Mouse (Mus musculus) gastrocnemius, adult 2 months (tissue): Measurements from ENCODE around the gene 1700003E16Rik. TPM values are rescaled to one million over a fixed set of nuclear protein-coding genes. Genes with fewer than 3 reads are reported as not detected.
A peak's percentile ranks its signal among the peaks of the same experiment; 100 is the strongest.

Experiments used
- DNase-seq: peaks from one replicate; pipeline ENCODE4 v3.0.0; 2022
- H3K27ac ChIP-seq: fragments of 200-600 bp; 2 replicates; pipeline ENCODE4 v1.8.1; 2022; ENCODE audit warnings: mild to moderate bottlenecking
- H3K4me3 ChIP-seq: fragments of 200-600 bp; 2 replicates; pipeline ENCODE4 v1.8.1; 2022; ENCODE audit warnings: mild to moderate bottlenecking, moderate library complexity
- CTCF ChIP-seq: fragments of 200-600 bp; IDR thresholded peaks from 2 replicates; pipeline ENCODE4 v1.8.1; 2022; ENCODE audit warnings: antibody characterized with exemption, mild to moderate bottlenecking, moderate library complexity
- intact Hi-C: fragments of 180-260 bp; cut with DNase I; formaldehyde crosslinking; loops from one replicate; pipeline ENCODE4 v1.15.1; 2025
- total RNA-seq, 2 experiments: library from RNA; stranded (reverse); gene quantifications; 2 replicates each; pipeline ENCODE4 v1.2.3; 2021

The 1700003E16Rik gene
- total RNA-seq, 2 experiments from 2014 or later = 0.11 TPM; not detected in 1

DNA sequence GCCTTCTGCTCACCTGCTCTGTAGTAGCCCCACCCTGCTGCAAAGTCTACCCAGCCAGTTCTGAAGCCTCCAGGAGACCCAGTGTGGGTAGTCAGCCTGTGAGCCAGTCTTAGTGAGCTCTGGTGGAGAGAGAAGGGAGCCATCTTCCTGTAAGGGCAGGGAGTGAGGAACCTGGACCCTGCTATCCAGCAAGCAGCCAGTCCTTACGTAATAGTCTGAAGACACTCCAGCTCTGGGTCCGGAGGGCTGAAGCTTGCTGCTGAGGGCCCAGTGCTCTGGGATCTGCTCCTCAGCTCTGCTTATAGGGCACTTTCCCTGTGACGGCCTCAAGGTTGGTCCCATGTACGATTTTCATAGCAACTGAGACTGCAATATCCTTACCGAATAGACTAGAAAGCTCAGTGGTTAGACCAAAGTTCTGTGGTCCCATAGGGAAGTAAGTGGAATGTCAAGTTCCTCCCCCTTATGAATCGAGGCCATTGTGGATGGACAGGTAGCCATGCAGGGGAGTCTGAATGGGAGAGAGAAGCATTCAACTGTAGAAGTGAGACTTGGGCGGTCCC is 21.2 kb upstream of the 1700003E16Rik start, which contains the start of gene Rtkn:
TSS of gene Rtkn (plus strand) at position 513 of the 563 bp plus-strand sequence.
- peak within 1 kb of the TSS; percentile 99 for H3K27ac ChIP-seq
- no peak for DNase-seq
- no peak for TF ChIP-seq CTCF
- H3K4me3 ChIP-seq = peak within 1 kb of the TSS; percentile 92
- intact Hi-C loops = no loop called here

DNA sequence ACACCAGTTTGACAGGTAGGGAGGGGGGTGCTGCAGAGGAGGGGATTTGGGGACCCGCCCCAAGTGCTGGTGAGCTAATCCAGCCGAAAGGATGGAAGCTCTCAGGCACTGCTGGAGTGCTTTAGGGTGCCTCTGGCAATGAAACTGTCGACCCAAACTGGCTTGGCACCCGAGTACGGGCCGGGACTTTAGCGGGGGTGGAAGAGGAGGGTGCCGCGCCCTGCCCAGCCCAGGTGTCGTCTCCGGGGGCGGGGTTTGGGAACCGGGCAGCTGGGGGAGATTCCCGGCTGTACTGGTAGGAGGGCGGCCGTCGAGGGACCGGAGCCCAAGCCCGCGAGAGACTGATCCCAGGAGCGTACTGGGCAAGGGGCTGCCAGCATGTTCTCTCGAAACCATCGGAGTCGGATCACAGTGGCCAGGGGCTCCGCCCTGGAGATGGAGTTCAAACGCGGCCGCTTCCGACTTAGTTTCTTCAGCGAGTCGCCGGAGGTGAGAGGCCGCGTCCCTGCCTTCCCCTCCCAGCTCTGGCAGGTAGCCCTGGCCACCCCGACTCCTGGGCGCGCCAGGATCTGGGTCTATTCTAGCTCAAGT is 20.5 kb upstream of the 1700003E16Rik start:
- H3K4me3 ChIP-seq = peak overlapping the region; percentile 92
- intact Hi-C loops = no loop called here
- no peak for TF ChIP-seq CTCF
- peak overlapping the region; percentile 99 for H3K27ac ChIP-seq
- peak; percentile 81 for DNase-seq

DNA sequence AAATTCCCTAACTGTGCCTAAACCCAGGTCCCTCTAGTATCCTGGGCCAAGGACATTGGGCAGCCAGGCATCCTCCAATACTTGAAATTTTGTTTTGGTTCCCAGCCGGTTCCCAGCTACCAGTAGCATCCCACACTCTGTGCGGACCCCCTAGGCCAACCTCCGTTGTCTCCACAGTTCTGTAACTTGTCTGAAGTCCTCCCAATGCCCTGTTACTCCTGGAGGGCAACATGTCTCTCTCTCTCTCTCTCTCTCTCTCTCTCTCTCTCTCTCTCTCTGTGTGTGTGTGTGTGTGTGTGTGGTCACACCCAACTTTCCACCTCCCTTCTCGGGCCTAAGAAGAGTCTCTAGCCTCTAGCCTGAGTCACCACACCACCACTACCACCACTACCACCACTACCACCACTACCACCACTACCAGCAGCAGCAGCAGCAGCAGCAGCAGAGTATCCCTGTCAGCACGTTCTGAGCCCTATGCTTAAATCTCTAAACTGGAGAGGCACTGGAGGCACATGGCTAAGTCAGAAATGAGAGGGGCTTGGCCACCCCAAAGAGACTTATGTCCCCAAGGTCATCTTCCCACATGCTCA is 19.8 kb upstream of the 1700003E16Rik start:
- TF ChIP-seq CTCF = no peak
- intact Hi-C loops = no loop called here
- peak overlapping the region; percentile 92 for H3K4me3 ChIP-seq
- H3K27ac ChIP-seq = peak overlapping the region; percentile 99
- DNase-seq = no peak

DNA sequence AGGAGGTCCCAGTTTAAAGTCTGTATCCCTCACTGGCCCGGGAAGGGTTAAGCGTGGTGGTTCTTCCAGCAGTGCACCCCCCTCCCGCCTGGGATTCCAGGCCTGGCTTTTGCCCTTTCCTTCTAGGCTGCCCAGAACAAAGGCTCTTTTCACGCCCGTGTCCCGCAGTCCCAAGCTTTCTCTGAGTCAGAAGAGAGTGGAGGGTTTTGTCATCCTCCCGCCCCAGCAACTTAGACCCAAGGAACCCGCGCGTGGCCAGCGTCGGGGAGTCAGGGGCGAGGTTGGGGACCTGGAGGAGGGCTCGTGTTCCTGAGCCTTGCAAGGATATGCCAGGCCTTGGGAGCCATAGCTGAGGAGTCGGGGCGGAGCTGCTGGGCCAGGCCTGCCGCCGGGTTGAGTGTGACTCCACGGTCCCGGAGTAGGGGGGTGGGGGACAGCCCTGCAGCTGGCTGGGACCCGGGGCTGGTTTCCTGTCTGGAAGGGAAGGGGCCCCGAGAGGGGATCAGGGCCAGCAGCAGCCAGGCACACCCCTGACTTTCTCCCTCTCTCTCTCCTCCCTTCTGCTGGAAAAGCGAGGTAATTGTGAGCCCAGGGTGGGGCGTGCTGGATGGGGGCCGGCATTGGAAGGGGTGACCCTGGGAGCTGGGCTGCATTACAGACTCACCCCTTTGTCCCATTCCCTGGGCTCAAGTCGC is 19.2 kb upstream of the 1700003E16Rik start:
- no peak for TF ChIP-seq CTCF
- peak; percentile 87 for DNase-seq

DNA sequence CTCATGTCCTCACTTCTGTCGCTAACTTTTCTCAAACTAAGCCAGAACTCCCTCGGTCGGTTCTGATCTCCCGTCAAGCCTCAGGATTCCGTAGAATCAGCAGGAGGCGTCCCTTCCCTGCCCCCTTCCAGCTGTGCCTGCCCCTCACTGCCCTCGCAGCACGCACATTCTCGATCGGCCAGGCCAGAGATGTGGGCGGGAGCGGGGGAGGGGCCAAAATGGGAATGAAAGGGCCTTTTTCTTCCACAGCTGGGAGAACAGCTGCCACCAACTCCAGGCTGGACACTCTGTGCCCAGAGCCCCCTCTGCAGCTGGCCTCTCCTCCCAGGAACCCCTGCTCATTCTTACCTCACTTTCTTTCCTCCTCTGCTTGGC is 18.6 kb upstream of the 1700003E16Rik start:
- peak; percentile 95 for DNase-seq
- peak overlapping the region; percentile 92 for H3K4me3 ChIP-seq
- no peak for TF ChIP-seq CTCF

More for the DNA sequence above, 19.2 kb upstream of the 1700003E16Rik start:
- peak overlapping the region; percentile 92 for H3K4me3 ChIP-seq
- intact Hi-C loops = no loop called here
- H3K27ac ChIP-seq = peak overlapping the region; percentile 99

DNA sequence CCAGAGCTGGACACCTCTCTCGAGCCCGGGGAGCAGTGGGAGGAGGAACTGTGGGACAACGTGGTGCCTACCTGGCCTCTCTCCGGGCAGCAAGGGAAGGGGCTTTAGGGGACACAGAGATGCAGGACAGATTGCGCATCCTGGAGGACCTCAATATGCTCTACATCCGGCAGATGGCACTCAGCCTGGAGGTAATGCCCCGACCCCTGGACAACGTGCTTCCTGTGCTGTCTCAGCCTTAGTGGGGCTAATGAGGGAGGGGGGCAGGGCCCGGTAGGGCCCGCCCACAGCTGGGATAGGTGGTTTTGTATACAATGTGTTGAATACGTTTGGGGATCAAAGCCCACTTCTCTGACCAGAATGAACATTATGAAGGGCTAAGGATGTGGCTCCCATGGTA is 18.1 kb upstream of the 1700003E16Rik start:
- no peak for TF ChIP-seq CTCF

More for the DNA sequence above, 18.6 kb upstream of the 1700003E16Rik start:
- intact Hi-C loops = no loop called here
- peak overlapping the region; percentile 99 for H3K27ac ChIP-seq

DNA sequence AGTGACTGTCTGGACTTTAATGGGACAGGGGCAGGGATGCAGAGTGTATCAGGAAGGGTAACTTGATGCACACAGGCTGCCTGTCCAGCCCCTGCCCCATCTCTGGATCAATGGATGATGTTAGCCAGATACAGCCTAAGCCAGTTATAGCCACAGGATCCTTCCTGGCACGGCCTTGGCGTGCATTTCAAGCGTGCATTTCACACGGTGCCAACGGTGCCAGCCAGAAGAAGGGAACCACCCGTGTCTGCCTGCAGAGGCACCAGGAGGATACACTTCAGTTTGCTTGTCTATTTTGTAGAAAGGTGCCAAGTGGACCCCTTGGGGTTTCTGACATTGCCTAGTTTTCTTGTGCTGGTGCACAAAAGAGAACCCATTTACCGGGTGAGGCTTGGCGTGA is 16.2 kb upstream of the 1700003E16Rik start:
- intact Hi-C loops = no loop called here
- Histone ChIP-seq H3K4me3 (peak overlapping the region; percentile 0; the same call in 1 of the 2 replicates), H3K27ac (peak overlapping the region; percentile 99; the same call in 1 of the 2 replicates)
- no peak for TF ChIP-seq CTCF
- DNase-seq = no peak

More for the DNA sequence above, 18.1 kb upstream of the 1700003E16Rik start:
- Histone ChIP-seq H3K4me3 (peak overlapping the region; percentile 92), H3K27ac (peak overlapping the region; percentile 99)
- DNase-seq = peak; percentile 50
- intact Hi-C loops = no loop called here

DNA sequence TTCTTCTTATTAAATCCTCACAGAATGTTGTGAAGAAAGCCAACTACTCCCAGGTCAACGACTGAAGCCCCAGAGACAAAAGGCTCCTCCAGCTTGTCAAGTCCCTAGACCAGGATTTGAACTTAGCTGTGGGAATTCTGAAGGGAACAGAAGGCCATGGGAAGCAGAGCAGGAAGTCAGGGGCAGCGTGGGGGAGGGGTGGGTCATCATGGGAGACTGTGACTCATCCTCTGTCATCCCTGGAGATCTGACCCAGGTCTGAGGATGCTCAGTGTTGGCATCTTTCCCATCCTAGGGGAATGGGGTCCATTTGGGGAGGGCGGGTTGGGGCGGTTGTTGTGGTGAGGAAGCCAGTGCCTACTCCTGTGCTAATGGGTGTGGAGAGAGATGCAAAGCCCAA is 14.6 kb upstream of the 1700003E16Rik start:
- Histone ChIP-seq H3K27ac (peak overlapping the region; percentile 71), H3K4me3 (peak overlapping the region; percentile 68)
- no peak for TF ChIP-seq CTCF
- DNase-seq = no peak
- intact Hi-C loops = no loop called here

DNA sequence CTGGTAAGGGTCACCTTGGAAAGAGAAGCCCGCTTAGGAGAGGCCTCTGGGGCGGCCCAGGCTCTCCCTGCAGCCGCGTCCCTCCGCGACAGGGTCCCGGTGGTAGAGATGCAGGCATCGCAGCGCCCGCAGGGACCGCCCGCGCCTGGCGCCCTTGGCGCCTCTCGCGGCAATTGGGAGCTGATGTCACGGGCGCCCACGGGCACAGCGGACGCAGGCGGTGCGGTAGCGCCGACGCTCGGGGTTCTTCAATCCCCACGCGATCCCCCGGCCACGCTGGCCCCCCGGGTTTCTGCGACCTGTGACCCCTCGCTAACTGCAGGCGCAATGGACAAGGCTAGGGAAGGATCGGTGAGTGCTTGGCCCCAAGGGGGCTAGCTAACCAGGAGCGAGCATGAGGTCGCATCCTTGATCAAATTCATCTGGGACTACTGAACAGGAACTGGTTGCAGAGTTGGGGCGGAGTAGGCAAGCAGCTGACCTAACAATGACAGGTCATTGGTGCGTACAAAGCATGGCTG is 13.9 kb upstream of the 1700003E16Rik start:
- intact Hi-C loops = no loop called here
- peak overlapping the region; percentile 71 for H3K27ac ChIP-seq

DNA sequence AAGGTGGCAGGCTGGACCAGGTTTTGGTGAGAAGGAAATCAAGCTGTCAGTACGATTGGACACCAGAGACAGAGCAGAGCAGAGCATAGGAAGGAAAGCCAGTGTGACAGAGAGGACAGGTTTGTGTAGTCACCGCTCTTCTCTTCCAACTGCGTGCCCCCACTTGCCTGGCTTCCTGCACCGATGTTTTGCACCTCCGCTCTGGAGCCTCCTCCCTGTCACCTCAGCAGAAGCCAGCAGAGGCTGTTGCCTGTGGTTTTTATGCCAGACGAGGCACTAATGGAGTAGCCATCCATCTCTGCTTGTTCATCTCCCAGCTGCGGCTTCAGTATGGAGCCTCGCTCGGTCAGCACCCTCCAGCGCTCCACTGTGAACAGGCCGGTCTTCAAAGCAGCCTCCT is 13.3 kb upstream of the 1700003E16Rik start:
- TF ChIP-seq CTCF = no peak
- no peak overlapping the region for H3K4me3 ChIP-seq
- intact Hi-C loops = no loop called here
- no peak for DNase-seq
- H3K27ac ChIP-seq = 0 out of 2 replicates have a peak overlapping the region, but pooled peaks have one; percentile 1

More for the DNA sequence above, 13.9 kb upstream of the 1700003E16Rik start:
- H3K4me3 ChIP-seq = peak overlapping the region; percentile 68
- DNase-seq = peak; percentile 50
- TF ChIP-seq CTCF = no peak

DNA sequence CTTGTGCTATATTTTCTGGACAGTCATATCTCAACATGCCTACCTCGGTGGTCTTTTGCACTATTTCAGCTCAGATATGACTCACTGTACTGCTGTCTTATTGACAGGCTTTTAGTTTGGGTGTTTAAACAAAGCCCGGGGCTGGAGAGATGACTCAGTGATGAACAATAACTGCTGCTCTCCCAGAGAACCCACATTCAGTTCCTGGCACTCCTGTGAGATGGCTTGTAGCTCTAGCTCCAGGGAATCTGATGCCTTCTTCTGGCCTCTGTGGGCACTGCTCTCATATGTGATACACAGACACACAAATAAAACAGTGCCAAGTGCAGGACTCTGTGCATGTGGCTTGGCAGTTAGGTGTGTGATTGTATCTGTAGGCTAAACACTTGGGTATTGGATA is 11.0 kb upstream of the 1700003E16Rik start:
- no peak for DNase-seq
- intact Hi-C loops = no loop called here
- H3K27ac ChIP-seq = no peak overlapping the region
- no peak for TF ChIP-seq CTCF
- H3K4me3 ChIP-seq = no peak overlapping the region

DNA sequence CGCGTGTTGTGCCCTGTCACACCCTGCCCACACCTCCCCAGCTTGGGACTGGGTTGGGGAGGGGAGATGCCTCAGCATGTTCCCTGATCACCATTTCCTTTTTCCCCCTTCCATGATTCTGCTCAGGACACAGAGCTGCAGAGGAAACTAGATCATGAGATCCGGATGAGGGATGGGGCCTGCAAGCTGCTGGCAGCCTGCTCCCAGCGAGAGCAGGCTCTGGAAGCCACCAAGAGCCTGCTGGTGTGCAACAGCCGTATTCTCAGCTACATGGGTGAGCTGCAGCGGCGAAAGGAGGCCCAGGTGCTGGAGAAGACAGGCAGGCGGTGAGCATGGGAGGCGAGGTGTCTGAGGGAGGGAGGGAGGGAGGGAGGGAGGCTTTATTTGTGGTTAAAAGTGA is 10.4 kb upstream of the 1700003E16Rik start:
- H3K4me3 ChIP-seq = no peak overlapping the region
- no peak overlapping the region for H3K27ac ChIP-seq
- no peak for DNase-seq
- TF ChIP-seq CTCF = no peak
- intact Hi-C loops = no loop called here

DNA sequence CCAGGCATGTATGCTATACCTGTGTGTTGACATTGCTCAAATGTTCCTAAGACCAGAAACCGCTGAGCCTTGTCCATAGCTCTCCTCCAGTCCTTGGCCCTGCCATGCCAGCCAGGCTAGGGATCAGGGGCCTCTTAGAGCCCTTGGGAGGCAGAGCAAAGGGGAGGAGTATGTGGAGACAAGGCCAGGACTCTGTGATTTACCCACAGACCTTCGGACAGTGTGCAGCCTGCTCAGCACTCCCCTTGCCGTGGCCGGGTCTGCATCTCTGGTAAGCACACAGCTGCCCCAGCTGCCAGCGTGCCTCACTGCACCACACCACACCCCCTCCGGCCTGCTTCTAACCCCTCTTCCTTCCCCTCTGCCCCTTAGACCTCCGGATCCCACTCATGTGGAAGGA is 8.9 kb upstream of the 1700003E16Rik start:
- peak; percentile 16 for DNase-seq
- no peak overlapping the region for H3K27ac ChIP-seq
- no peak for TF ChIP-seq CTCF
- intact Hi-C loops = no loop called here
- H3K4me3 ChIP-seq = no peak overlapping the region
